Mouse (Mus musculus) bone marrow macrophage, adult 2 months (primary cell): ENCODE measurements around the gene Nr2f6.

ENCODE experiments used
- CTCF ChIP-seq: IDR thresholded peaks from 2 replicates; pipeline ENCODE4 v1.5.1; 2012; ENCODE audit warnings: low read depth, mild to moderate bottlenecking, low read length, moderate library complexity
- POLR2A ChIP-seq: IDR thresholded peaks from 2 replicates; pipeline ENCODE4 v1.6.1; 2012; ENCODE audit warnings: mild to moderate bottlenecking, low read depth, low read length, borderline replicate concordance

- TF ChIP-seq POLR2A (no peak), CTCF (no peak)
These were observed 20.7 kb upstream of the Nr2f6 start for GRCm38 (mm10) chr8:71402446-71402964.
